Mouse (Mus musculus) liver, postnatal 0 days (tissue): ENCODE measurements around the gene Fam120b.

Experiments
- CTCF ChIP-seq: sonication (generic); IDR thresholded peaks from 2 replicates; pipeline ENCODE4 v1.5.1; 2016; ENCODE audit warnings: antibody characterized with exemption, low read depth
- EP300 ChIP-seq: IDR thresholded peaks from 2 replicates; pipeline ENCODE4 v1.6.1; 2016; ENCODE audit warnings: antibody characterized with exemption, low read depth, mild to moderate bottlenecking

- TF ChIP-seq CTCF (no peak), EP300 (no peak)
These were observed 25.6 kb upstream of the Fam120b start for GRCm38 (mm10) chr17:15370401-15370800.
